Mouse (Mus musculus): ENCODE data around the gene Zfp428. TPM values are rescaled to one million over a fixed set of nuclear protein-coding genes. Genes with fewer than 3 reads are reported as not detected.
A peak's percentile ranks its signal among the peaks of the same experiment; 100 is the strongest.
"Not testable (repeated sequence)": the region's sequence is repeated elsewhere in the genome, so short reads cannot be mapped to it uniquely, and the experiment has no call there.

Gene Zfp428
- polyA plus RNA-seq, 1 experiment from 2014 or later = 64.2 TPM

- H3K9me3 ChIP-seq = no peaks in the 10 kb centered on the region
- H3K27ac ChIP-seq = peak overlapping the region; percentile 98; the same call in 1 of the 2 replicates
- peak overlapping the region; percentile 80 for H3K4me2 ChIP-seq (replicated peaks)
- 0 out of 2 replicates have a peak overlapping the region, but pooled peaks have one; percentile 31 for H3K9ac ChIP-seq
- peak overlapping the region; percentile 74 for H3K4me3 ChIP-seq
- peaks cover 3% of the 10 kb centered on the region; the same call in 1 of the 2 replicates for H3K36me3 ChIP-seq
- peaks cover 37% of the 10 kb centered on the region for H3K4me1 ChIP-seq
- no peak for ATAC-seq (ENCODE audit: low FRiP score, low read depth)
- peaks cover 22% of the 10 kb centered on the region for H3K27me3 ChIP-seq
- WGBS = 17% methylated on average over 15 of the region's 15 CpGs
Observed at GRCm38 (mm10) chr7:24505447-24506064, 1.2 kb upstream of the Zfp428 start.

DNA sequence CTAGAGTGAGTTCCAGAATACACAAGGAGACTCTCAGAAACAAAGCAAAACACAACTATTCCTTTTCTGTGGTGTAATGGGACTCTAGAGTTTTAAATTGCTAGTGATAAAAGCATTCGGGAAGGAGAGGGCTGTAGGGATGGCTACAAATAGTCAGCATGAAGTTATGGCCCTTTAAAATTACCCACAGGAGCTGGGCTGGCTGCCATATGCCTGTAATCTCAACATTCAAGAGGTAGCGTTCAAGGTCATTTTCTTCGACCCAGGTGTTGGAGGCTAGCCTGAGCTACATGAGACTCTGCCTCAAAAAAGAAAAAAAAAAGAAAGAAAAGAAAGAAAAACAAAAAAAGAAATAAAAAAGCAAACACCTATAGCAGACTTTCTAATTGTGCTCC lies 744 bp upstream of the Zfp428 start:
- H3K27ac ChIP-seq = peak overlapping the region; percentile 98
- 8% methylated on average over 3 of the region's 3 CpGs for WGBS
- peak overlapping the region; percentile 74 for H3K4me3 ChIP-seq
- no peak for ATAC-seq (ENCODE audit: low FRiP score, low read depth)
- peaks cover 36% of the 10 kb centered on the region for H3K4me1 ChIP-seq
- H3K9me3 ChIP-seq = no peaks in the 10 kb centered on the region
- H3K27me3 ChIP-seq = peaks cover 17% of the 10 kb centered on the region
- H3K36me3 ChIP-seq = peaks cover 5% of the 10 kb centered on the region; the same call in 1 of the 2 replicates
- H3K9ac ChIP-seq = peak overlapping the region; percentile 95
- H3K4me2 ChIP-seq (replicated peaks) = peak overlapping the region; percentile 80

DNA sequence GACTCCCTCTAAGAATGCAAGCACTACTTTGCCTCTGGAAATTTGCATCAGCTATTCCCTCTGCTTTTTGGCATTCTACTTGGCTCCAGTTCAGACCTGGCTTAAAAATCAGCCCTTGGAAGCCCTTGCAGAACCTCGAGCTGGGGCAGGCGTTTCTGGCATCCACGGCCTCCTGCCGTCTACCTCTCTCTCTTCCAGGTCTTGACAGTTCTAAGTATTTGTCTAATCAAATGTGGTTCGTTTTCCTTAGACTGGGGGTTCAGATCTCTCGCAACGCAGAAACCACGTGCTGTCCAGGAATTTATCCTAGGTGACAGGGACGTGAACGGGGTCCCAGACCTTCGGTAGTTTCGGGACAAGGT lies 349 bp upstream of the Zfp428 start:
- peak; percentile 7; the same call in 1 of the 2 replicates for ATAC-seq (ENCODE audit: low FRiP score, low read depth)
- H3K4me1 ChIP-seq = peaks cover 36% of the 10 kb centered on the region
- 1% methylated on average over 12 of the region's 12 CpGs for WGBS
- peak overlapping the region; percentile 98 for H3K27ac ChIP-seq
- peaks cover 13% of the 10 kb centered on the region for H3K27me3 ChIP-seq
- no peaks in the 10 kb centered on the region for H3K9me3 ChIP-seq
- H3K9ac ChIP-seq = peak overlapping the region; percentile 95
- H3K36me3 ChIP-seq = peaks cover 9% of the 10 kb centered on the region
- H3K4me3 ChIP-seq = peak overlapping the region; percentile 74
- H3K4me2 ChIP-seq (replicated peaks) = peak overlapping the region; percentile 80

DNA sequence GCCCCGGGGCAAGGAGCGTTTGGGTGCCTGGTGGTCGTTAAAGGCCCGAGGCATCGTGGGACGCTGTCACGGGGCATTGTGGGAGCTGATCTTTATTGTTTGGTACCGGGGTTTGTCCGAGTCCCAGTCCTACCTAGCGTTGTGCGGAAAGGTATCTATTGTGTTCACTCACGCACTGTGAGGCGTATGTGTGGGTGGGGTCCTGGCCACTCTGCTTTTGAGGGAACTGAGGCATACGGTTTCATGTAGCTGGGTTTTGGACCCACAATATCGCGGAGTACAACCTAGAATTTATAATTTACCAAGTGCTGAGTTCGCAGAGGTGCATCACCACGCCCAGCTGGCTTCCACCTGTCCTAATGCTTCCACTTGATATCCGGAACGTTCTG lies 914 bp downstream of the Zfp428 start:
- H3K9me3 ChIP-seq = no peaks in the 10 kb centered on the region
- H3K9ac ChIP-seq = peak overlapping the region; percentile 95
- no peak for ATAC-seq (ENCODE audit: low FRiP score, low read depth)
- H3K4me2 ChIP-seq (replicated peaks) = peak overlapping the region; percentile 80
- 2% methylated on average over 19 of the region's 20 CpGs for WGBS
- H3K36me3 ChIP-seq = peaks cover 18% of the 10 kb centered on the region
- peak overlapping the region; percentile 98 for H3K27ac ChIP-seq
- peaks cover 36% of the 10 kb centered on the region for H3K4me1 ChIP-seq
- peaks cover 4% of the 10 kb centered on the region; the same call in 1 of the 2 replicates for H3K27me3 ChIP-seq
- H3K4me3 ChIP-seq = peak overlapping the region; percentile 74

- no peak within 1 kb of the TSS for H3K9ac ChIP-seq
- no peak within 1 kb of the TSS for H3K4me2 ChIP-seq (replicated peaks)
- H3K4me3 ChIP-seq = no peak within 1 kb of the TSS
- peaks cover 57% of the 10 kb centered on the region for H3K36me3 ChIP-seq
- no peaks in the 10 kb centered on the region for H3K9me3 ChIP-seq
- no peak within 1 kb of the TSS for H3K27ac ChIP-seq
- ATAC-seq (ENCODE audit: low FRiP score, low read depth) = no peak
- peaks cover 10% of the 10 kb centered on the region for H3K4me1 ChIP-seq
- no peaks in the 10 kb centered on the region for H3K27me3 ChIP-seq
- WGBS = 83% methylated on average over 7 of the region's 7 CpGs
Observed at GRCm38 (mm10) chr7:24512355-24512754, 5.5 kb downstream of the Zfp428 start, which contains the start of gene AC161166.1. Gene AC161166.1, minus strand, starts transcription at chr7:24512455.

DNA sequence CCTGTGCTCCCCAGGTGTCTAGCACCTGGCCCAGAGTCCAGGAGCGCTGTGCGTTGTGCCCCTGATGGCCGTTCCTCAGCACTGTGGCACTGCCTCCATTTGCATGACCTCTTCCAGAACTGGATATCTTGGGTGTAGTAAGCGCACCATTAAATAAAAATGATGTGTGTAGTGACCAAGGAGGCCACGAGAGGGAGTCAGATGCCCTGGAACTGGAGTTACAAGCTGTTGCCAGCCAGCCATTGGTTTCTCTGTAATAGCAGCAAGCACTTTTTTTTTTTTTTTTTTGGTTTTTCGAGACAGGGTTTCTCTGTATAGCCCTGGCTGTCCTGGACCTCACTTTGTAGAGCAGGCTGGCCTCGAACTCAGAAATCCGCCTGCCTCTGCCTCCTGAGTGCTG lies 9.5 kb downstream of the Zfp428 start:
- peaks cover 49% of the 10 kb centered on the region for H3K36me3 ChIP-seq
- H3K27ac ChIP-seq; H3K4me1 ChIP-seq; H3K27me3 ChIP-seq; ATAC-seq (ENCODE audit: low FRiP score, low read depth); H3K4me2 ChIP-seq (replicated peaks); H3K9me3 ChIP-seq; H3K4me3 ChIP-seq; H3K9ac ChIP-seq: not testable (repeated sequence)
- 70% methylated on average over 8 of the region's 8 CpGs for whole genome bisulfite sequencing

GRCm38 (mm10) chr7:24517077-24517476 lies 10.3 kb downstream of the Zfp428 start:
- ATAC-seq (ENCODE audit: low FRiP score, low read depth) = no peak
- Histone ChIP-seq H3K4me2 (replicated peaks) (no peak overlapping the region), H3K9ac (no peak overlapping the region), H3K27me3 (no peaks in the 10 kb centered on the region), H3K4me3 (no peak overlapping the region), H3K4me1 (no peaks in the 10 kb centered on the region), H3K27ac (no peak overlapping the region), H3K36me3 (peaks cover 45% of the 10 kb centered on the region), H3K9me3 (no peaks in the 10 kb centered on the region)
- WGBS = 59% methylated on average over 5 of the region's 5 CpGs

- no peak for ATAC-seq (ENCODE audit: low FRiP score, low read depth)
- Histone ChIP-seq H3K27ac (no peak overlapping the region), H3K4me3 (no peak overlapping the region), H3K27me3 (no peaks in the 10 kb centered on the region), H3K36me3 (peaks cover 39% of the 10 kb centered on the region), H3K9me3 (no peaks in the 10 kb centered on the region), H3K4me2 (replicated peaks) (no peak overlapping the region), H3K4me1 (no peaks in the 10 kb centered on the region), H3K9ac (no peak overlapping the region)
- WGBS = 53% methylated on average over 6 of the region's 6 CpGs
Observed at GRCm38 (mm10) chr7:24517654-24518053, 10.8 kb downstream of the Zfp428 start.

DNA sequence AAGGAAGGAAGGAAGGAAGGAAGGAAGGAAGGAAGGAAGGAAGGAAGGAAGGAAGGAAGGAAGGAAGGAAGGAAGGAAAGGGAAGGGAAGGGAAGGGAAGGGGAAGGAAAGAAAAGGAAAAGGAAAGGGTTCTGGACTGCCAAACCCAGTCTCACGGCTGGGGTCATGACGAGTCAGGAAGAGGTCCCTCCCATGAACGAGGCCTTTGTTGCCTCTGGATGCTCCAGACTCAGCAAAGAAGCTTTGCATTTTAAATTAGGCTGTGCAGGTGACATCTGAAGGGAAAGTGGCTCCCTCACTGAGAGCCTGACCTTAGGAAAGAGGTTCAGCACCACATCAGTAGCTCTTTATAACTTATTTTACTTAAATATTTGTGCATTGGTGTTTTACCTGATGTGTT lies 12.3 kb downstream of the Zfp428 start:
- H3K27ac ChIP-seq = no peak overlapping the region
- no peak for ATAC-seq (ENCODE audit: low FRiP score, low read depth)
- no peaks in the 10 kb centered on the region for H3K9me3 ChIP-seq
- H3K9ac ChIP-seq = no peak overlapping the region
- H3K36me3 ChIP-seq = peaks cover 28% of the 10 kb centered on the region
- H3K4me1 ChIP-seq = no peaks in the 10 kb centered on the region
- H3K4me3 ChIP-seq = no peak overlapping the region
- H3K27me3 ChIP-seq = no peaks in the 10 kb centered on the region
- no peak overlapping the region for H3K4me2 ChIP-seq (replicated peaks)
- 72% methylated on average over 3 of the region's 3 CpGs for WGBS

DNA sequence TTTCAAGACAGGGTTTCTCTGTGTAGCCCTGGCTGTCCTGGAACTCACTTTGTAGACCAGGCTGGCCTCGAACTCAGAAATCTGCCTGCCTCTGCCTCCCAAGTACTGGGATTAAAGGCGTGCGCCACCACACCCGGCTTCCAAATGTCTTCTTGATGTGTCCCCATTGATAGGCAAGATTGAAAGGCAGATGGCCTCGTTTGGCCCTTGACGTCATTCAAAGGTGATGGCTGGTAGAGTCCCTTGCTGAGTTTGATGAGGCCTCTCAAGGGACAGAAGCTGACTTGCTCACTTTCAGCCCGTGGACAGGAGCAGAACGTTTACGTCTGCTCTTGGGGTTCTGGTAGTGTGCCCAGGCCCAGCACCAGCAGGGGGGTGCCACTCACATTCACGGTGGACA lies 13.2 kb downstream of the Zfp428 start:
- not testable (repeated sequence) for H3K4me1 ChIP-seq; H3K27ac ChIP-seq; ATAC-seq (ENCODE audit: low FRiP score, low read depth); H3K27me3 ChIP-seq; H3K4me2 ChIP-seq (replicated peaks); H3K9ac ChIP-seq; H3K9me3 ChIP-seq; H3K4me3 ChIP-seq
- H3K36me3 ChIP-seq = peaks cover 19% of the 10 kb centered on the region
- WGBS = 88% methylated on average over 10 of the region's 10 CpGs

GRCm38 (mm10) chr7:24522805-24523204 lies 16.0 kb downstream of the Zfp428 start:
- ATAC-seq (ENCODE audit: low FRiP score, low read depth) = no peak
- Histone ChIP-seq H3K4me1 (peaks cover 9% of the 10 kb centered on the region; the same call in 1 of the 2 replicates), H3K27ac (no peak overlapping the region), H3K9me3 (no peaks in the 10 kb centered on the region), H3K4me2 (replicated peaks) (no peak overlapping the region), H3K4me3 (no peak overlapping the region), H3K27me3 (no peaks in the 10 kb centered on the region), H3K36me3 (no peaks in the 10 kb centered on the region), H3K9ac (no peak overlapping the region)
- 61% methylated on average over 5 of the region's 5 CpGs for WGBS

DNA sequence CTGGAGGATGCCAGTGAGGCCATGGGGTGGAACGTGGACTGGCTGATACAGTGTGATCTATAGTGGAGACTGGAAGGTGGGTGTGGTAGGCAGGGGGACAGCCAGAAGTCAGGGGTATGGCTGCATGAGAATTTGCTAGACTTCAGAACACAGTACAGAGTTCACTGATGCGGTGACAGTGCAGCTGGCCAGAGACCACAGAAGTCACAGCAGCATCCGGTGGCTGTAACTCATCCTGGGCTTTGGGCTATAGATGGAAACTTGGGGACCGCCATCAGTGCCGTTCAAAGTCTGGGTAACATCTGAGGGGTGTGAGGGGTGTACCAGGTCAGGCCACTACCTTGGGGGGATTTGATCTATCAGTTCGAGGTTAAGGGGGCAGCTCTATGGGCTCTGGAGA lies 16.9 kb downstream of the Zfp428 start:
- WGBS = 82% methylated on average over 6 of the region's 6 CpGs
- Histone ChIP-seq H3K9ac (no peak overlapping the region), H3K27ac (no peak overlapping the region), H3K4me2 (replicated peaks) (no peak overlapping the region), H3K4me3 (no peak overlapping the region), H3K27me3 (no peaks in the 10 kb centered on the region), H3K4me1 (peaks cover 9% of the 10 kb centered on the region; the same call in 1 of the 2 replicates), H3K36me3 (no peaks in the 10 kb centered on the region), H3K9me3 (no peaks in the 10 kb centered on the region)
- ATAC-seq (ENCODE audit: low FRiP score, low read depth) = no peak

DNA sequence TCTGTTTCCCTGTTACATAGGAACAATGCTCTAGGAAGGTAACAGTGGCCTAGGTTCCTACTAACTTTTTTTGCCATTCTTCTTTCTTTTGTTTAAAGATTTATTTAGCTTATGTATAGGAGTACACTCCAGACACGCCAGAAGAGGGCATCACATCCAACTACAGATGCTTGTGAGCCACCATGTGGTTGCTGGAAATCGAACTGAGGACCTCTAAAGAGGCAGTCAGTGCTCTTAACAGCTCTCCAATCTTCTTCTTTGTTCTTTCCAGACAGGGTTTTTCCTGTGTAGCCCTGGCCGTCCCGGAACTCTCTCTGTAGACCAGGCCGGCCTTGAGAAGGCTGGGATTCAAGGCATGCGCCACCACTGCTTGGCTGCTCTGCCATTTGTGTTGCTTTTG lies 18.2 kb downstream of the Zfp428 start:
- no peak overlapping the region for H3K4me2 ChIP-seq (replicated peaks)
- H3K4me1 ChIP-seq = peaks cover 17% of the 10 kb centered on the region
- ATAC-seq (ENCODE audit: low FRiP score, low read depth) = no peak
- H3K36me3 ChIP-seq = no peaks in the 10 kb centered on the region
- no peak overlapping the region for H3K4me3 ChIP-seq
- H3K9me3 ChIP-seq = no peaks in the 10 kb centered on the region
- H3K27ac ChIP-seq = no peak overlapping the region
- H3K27me3 ChIP-seq = no peaks in the 10 kb centered on the region
- no peak overlapping the region for H3K9ac ChIP-seq
- 80% methylated on average over 6 of the region's 6 CpGs for WGBS
